Comparison of ENCODE assay signal across 9 mouse cellular contexts in the genomic region with DNA sequence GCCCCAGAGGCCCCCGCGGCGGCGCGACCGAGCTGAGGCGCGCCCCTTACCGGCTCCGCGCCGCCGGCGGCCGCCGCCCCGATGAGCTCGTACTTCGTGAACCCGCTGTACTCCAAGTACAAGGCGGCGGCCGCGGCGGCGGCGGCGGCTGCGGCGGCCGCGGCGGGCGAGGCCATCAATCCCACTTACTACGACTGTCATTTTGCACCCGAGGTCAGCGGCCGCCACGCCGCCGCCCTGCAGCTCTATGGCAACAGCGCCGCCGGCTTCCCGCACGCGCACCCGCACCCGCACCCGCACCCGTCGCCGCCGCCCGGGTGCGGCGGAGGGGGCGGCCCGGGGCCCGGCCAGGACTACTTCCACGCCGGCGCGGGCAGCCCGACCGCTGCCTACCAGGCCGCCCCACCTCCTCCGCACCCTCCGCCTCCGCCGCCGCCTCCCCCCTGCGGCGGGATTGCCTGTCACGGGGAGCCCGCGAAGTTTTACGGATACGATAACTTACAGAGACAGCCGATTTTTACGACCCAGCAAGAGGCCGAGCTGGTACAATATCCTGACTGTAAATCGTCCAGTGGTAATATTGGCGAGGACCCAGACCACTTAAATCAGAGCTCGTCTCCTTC. TPM values are rescaled to one million over a fixed set of nuclear protein-coding genes. Genes with fewer than 3 reads are reported as not detected.
DNase-seq lines count a peak whose midpoint lies in the region; ATAC-seq and TF ChIP-seq lines count a peak whose summit lies in the region.
"Had no signal": no experiment of that assay in that cellular context is flagged by ENCODE, and none has a peak within 500 bp of the region (broad histone marks: within the 10 kb centered on the region; RNA-seq: fewer than 3 reads in every experiment).

No protein-coding gene starts in this region.

- DNase-seq in liver, embryonic 11.5 days (ENCODE audit: low spot score): peak; percentile 59
- DNase-seq in liver: no peak
- DNase-seq in liver, postnatal 0 days: no peak
- no peak for DNase-seq in layer of hippocampus, postnatal 36 days
- DNase-seq in frontal cortex, postnatal 25 days (ENCODE audit: low spot score in 2 of 2): no peak
- no peak for DNase-seq in frontal cortex, postnatal 36 days (ENCODE audit: low spot score in 2 of 2)

- peak overlapping the region; percentile 71 for H3K4me2 ChIP-seq in liver, embryonic 11.5 days
- peak overlapping the region; percentile 62 for H3K4me2 ChIP-seq in liver, postnatal 0 days (ENCODE audit: low read depth, low read length)

- no peak for TF ChIP-seq CTCF in liver, postnatal 0 days (IDR thresholded peaks at IDR 0.05; ENCODE audit: low read depth)

- peak overlapping the region; percentile 51 for H3K4me3 ChIP-seq in liver, embryonic 11.5 days (ENCODE audit: low read depth, low read length)
- H3K4me3 ChIP-seq in brown adipose tissue, adult 24 weeks (ENCODE audit: insufficient read depth, low read depth, low read length): peak overlapping the region; percentile 79
- peak overlapping the region; percentile 37 for H3K4me3 ChIP-seq in liver, postnatal 0 days (ENCODE audit: low read depth, low read length)

- no peak for TF ChIP-seq EP300 in liver, postnatal 0 days (IDR thresholded peaks at IDR 0.05; ENCODE audit: low read depth)

- no peak overlapping the region for H3K27ac ChIP-seq in liver, embryonic 11.5 days (ENCODE audit: low read depth, low read length)
- H3K27ac ChIP-seq in brown adipose tissue, adult 24 weeks (replicated peaks; ENCODE audit: low read depth, low read length): peak overlapping the region; percentile 70
- H3K27ac ChIP-seq in liver, postnatal 0 days (ENCODE audit: low read depth): no peak overlapping the region
- H3K27ac ChIP-seq: macrophage had no signal

- peaks cover 98% of the 10 kb centered on the region for H3K27me3 ChIP-seq in liver, embryonic 11.5 days (replicated peaks; ENCODE audit: control insufficient read depth, insufficient read depth, low read length)
- peaks cover 94% of the 10 kb centered on the region for H3K27me3 ChIP-seq in liver, postnatal 0 days (ENCODE audit: insufficient read depth, low read length)

- H3K9me3 ChIP-seq in liver, embryonic 11.5 days (ENCODE audit: control insufficient read depth, low read length): no peaks in the 10 kb centered on the region
- no peaks in the 10 kb centered on the region for H3K9me3 ChIP-seq in liver, postnatal 0 days (ENCODE audit: low read length)

- H3K9ac ChIP-seq in liver, embryonic 11.5 days (ENCODE audit: low read depth, low read length): peak overlapping the region; percentile 34; the same call in 1 of the 2 replicates
- H3K9ac ChIP-seq in liver, postnatal 0 days (replicated peaks): no peak overlapping the region

- H3K4me1 ChIP-seq in liver, embryonic 11.5 days (replicated peaks; ENCODE audit: control insufficient read depth, insufficient read depth, low read length): peaks cover 10% of the 10 kb centered on the region; the same call in 1 of the 2 replicates
- peaks cover 2% of the 10 kb centered on the region; the same call in 1 of the 2 replicates for H3K4me1 ChIP-seq in brown adipose tissue, adult 24 weeks (ENCODE audit: control insufficient read depth, insufficient read depth, insufficient read length, low read length)
- peaks cover 6% of the 10 kb centered on the region; the same call in 1 of the 2 replicates for H3K4me1 ChIP-seq in liver, postnatal 0 days (ENCODE audit: insufficient read depth)

- H3K36me3 ChIP-seq in liver, embryonic 11.5 days (ENCODE audit: control insufficient read depth, insufficient read depth, low read length): no peaks in the 10 kb centered on the region
- H3K36me3 ChIP-seq in liver, postnatal 0 days (replicated peaks; ENCODE audit: insufficient read depth, low read length): no peaks in the 10 kb centered on the region

- under 1% methylated on average over 77 of the region's 85 CpGs for WGBS in liver, embryonic 11.5 days
- under 1% methylated on average over 49 of the region's 85 CpGs for WGBS in liver, postnatal 0 days (ENCODE audit: insufficient replicate concordance)

- no peak for ATAC-seq in liver, embryonic 11.5 days (replicated peaks; ENCODE audit: low FRiP score)
- peak; percentile 33 for ATAC-seq in inflammation-experienced regulatory T-cells, adult 6 months
- no peak for ATAC-seq in liver, postnatal 0 days

RNA-seq across cellular contexts. Expression of a gene that starts 1.2 kb away (rescaled TPM):
- polyA plus RNA-seq in liver, embryonic 11.5 days (2014; fragmentation: Nextera tagmentation; extraction: Ambion mirVana): 0.82 and 1.2 TPM in 2 replicates
- polyA plus RNA-seq in brown adipose tissue, adult 24 weeks (2012; ENCODE audit: insufficient read depth, insufficient read length, missing spikeins): 7.4 and 10.4 TPM in 2 replicates
- not detected for polyA plus RNA-seq in inflammation-experienced regulatory T-cells, adult 6 months (2017; shearing (Covaris generic))
- polyA plus RNA-seq in liver, postnatal 0 days (2015; fragmentation: Nextera tagmentation; extraction: Ambion mirVana): 0.04 TPM in 1 of 2 replicates, not detected in the other
- not detected for total RNA-seq in layer of hippocampus, postnatal 36 days (2021)
- polyA plus RNA-seq: macrophage had no signal

RNA-seq across cellular contexts. Expression of a gene that starts 6.1 kb away (rescaled TPM):
- 0.47 and 0.87 TPM in 2 replicates for polyA plus RNA-seq in liver, embryonic 11.5 days (2014; fragmentation: Nextera tagmentation; extraction: Ambion mirVana)
- not detected in 2 replicates for polyA plus RNA-seq in brown adipose tissue, adult 24 weeks (2012; ENCODE audit: insufficient read depth, insufficient read length, missing spikeins)
- not detected for polyA plus RNA-seq in inflammation-experienced regulatory T-cells, adult 6 months (2017; shearing (Covaris generic))
- not detected in 2 replicates for polyA plus RNA-seq in liver, postnatal 0 days (2015; fragmentation: Nextera tagmentation; extraction: Ambion mirVana)
- total RNA-seq in layer of hippocampus, postnatal 36 days (2021): not detected
- polyA plus RNA-seq: macrophage had no signal

RNA-seq across cellular contexts. Expression of a gene that starts 6.2 kb away (rescaled TPM):
- 0.14 and 0.18 TPM in 2 replicates for polyA plus RNA-seq in liver, embryonic 11.5 days (2014; fragmentation: Nextera tagmentation; extraction: Ambion mirVana)
- polyA plus RNA-seq in brown adipose tissue, adult 24 weeks (2012; ENCODE audit: insufficient read depth, insufficient read length, missing spikeins): 1.3 and 2.6 TPM in 2 replicates
- polyA plus RNA-seq in inflammation-experienced regulatory T-cells, adult 6 months (2017; shearing (Covaris generic)): not detected
- not detected in 2 replicates for polyA plus RNA-seq in liver, postnatal 0 days (2015; fragmentation: Nextera tagmentation; extraction: Ambion mirVana)
- not detected for total RNA-seq in layer of hippocampus, postnatal 36 days (2021)
- polyA plus RNA-seq: macrophage had no signal

RNA-seq across cellular contexts. Expression of a gene that starts 8.1 kb away (rescaled TPM):
- polyA plus RNA-seq in liver, embryonic 11.5 days (2014; fragmentation: Nextera tagmentation; extraction: Ambion mirVana): 0.10 and 0.22 TPM in 2 replicates
- polyA plus RNA-seq in brown adipose tissue, adult 24 weeks (2012; ENCODE audit: insufficient read depth, insufficient read length, missing spikeins): 1.9 TPM in 1 of 2 replicates, not detected in the other
- not detected for polyA plus RNA-seq in inflammation-experienced regulatory T-cells, adult 6 months (2017; shearing (Covaris generic))
- not detected in 2 replicates for polyA plus RNA-seq in liver, postnatal 0 days (2015; fragmentation: Nextera tagmentation; extraction: Ambion mirVana)
- not detected for total RNA-seq in layer of hippocampus, postnatal 36 days (2021)
- polyA plus RNA-seq: macrophage had no signal

RNA-seq across cellular contexts. Expression of a gene that starts 13.9 kb away (rescaled TPM):
- polyA plus RNA-seq in liver, embryonic 11.5 days (2014; fragmentation: Nextera tagmentation; extraction: Ambion mirVana): 0.09 and 0.30 TPM in 2 replicates
- polyA plus RNA-seq in brown adipose tissue, adult 24 weeks (2012; ENCODE audit: insufficient read depth, insufficient read length, missing spikeins): not detected in 2 replicates
- not detected for polyA plus RNA-seq in inflammation-experienced regulatory T-cells, adult 6 months (2017; shearing (Covaris generic))
- polyA plus RNA-seq in liver, postnatal 0 days (2015; fragmentation: Nextera tagmentation; extraction: Ambion mirVana): not detected in 2 replicates
- not detected for total RNA-seq in layer of hippocampus, postnatal 36 days (2021)
- polyA plus RNA-seq: macrophage had no signal
